Mouse (Mus musculus): ENCODE data around the gene Bpifa3. TPM values are rescaled to one million over a fixed set of nuclear protein-coding genes. Genes with fewer than 3 reads are reported as not detected.

Bpifa3 gene
- total RNA-seq (2012; rRNA removed): not detected in 2 replicates
- not detected for polyA plus RNA-seq (2012; ENCODE audit: insufficient read depth in 1 of 2, insufficient read length in 2 of 2, low read depth in 1 of 2, low replicate concordance in 2 of 2, missing spikeins in 1 of 2)

DNA sequence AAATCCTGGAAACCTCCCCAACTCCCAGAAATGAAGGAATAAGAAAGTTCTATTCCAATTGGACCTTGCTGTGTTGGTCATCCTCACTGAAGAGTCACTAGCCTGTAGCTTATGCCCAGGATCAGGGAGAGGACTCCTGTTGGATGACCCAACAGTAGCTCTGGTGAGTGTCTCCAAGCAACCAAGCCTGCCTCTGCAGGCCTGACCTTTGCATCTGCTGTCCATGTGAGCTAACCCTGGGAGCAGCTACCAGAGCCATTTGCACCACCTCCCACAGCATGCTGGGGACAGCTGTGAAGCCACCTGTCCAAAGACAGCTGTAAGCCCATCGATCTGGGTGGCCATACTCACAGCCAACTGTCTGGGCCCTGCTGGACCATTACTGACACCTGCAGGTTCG, at the start of gene Bpifa3:
Bpifa3 (plus strand) TSS at position 217 of the 400 bp plus-strand sequence.
- no peaks in the 10 kb centered on the region for H3K36me3 ChIP-seq (ENCODE audit: control insufficient read depth in 1 of 2, insufficient read depth in 2 of 2, low read length in 2 of 2)
- H3K4me3 ChIP-seq (ENCODE audit: control insufficient read depth in 1 of 2, insufficient read depth in 1 of 2, low read depth in 2 of 2, low read length in 2 of 2): no peak within 1 kb of the TSS
- no peak within 1 kb of the TSS for H3K9ac ChIP-seq (ENCODE audit: control insufficient read depth, low read depth, low read length, poor library complexity, severe bottlenecking)
- DNase-seq (ENCODE audit: low read depth, low spot score): no peak
- no peaks in the 10 kb centered on the region for H3K4me1 ChIP-seq (ENCODE audit: control insufficient read depth in 1 of 2, insufficient read depth in 2 of 2, low read length in 2 of 2)
- no peak within 1 kb of the TSS for H3K27ac ChIP-seq (ENCODE audit: control insufficient read depth, low read depth, low read length)
- H3K27me3 ChIP-seq (ENCODE audit: control insufficient read depth in 1 of 2, insufficient read depth in 2 of 2, low read length in 2 of 2): no peaks in the 10 kb centered on the region
- H3K79me2 ChIP-seq (ENCODE audit: control insufficient read depth, insufficient read depth, low read length, poor library complexity): no peaks in the 10 kb centered on the region
- no peak for TF ChIP-seq POLR2AphosphoS5 (IDR thresholded peaks at IDR 0.05; ENCODE audit: borderline replicate concordance, low read depth, low read length)
- TF ChIP-seq ZMIZ1 (IDR thresholded peaks at IDR 0.05; ENCODE audit: low read depth, low read length): no peak
- no peak for TF ChIP-seq MAFK (IDR thresholded peaks at IDR 0.05; ENCODE audit: borderline replicate concordance, low read depth, low read length)
- no peak for TF ChIP-seq MXI1 (IDR thresholded peaks at IDR 0.05; ENCODE audit: low read depth, low read length)
- no peak for TF ChIP-seq JUND (IDR thresholded peaks at IDR 0.05; ENCODE audit: low read depth, low read length)
- no peak for TF ChIP-seq USF1 (IDR thresholded peaks at IDR 0.05; ENCODE audit: low read depth, low read length)
- TF ChIP-seq SIN3A (IDR thresholded peaks at IDR 0.05; ENCODE audit: low read length): no peak
- no peak for TF ChIP-seq POLR2A (IDR thresholded peaks at IDR 0.05; ENCODE audit: control insufficient read depth in 1 of 2, insufficient read depth in 1 of 2, low read depth in 1 of 2, low read length in 2 of 2, poor library complexity in 1 of 2)
- TF ChIP-seq MAZ (IDR thresholded peaks at IDR 0.05; ENCODE audit: low read depth, low read length): no peak
- TF ChIP-seq MAX (IDR thresholded peaks at IDR 0.05; ENCODE audit: low read length): no peak
- no peak for TF ChIP-seq ZKSCAN1 (IDR thresholded peaks at IDR 0.05; ENCODE audit: low read depth, low read length)
- TF ChIP-seq TCF12 (IDR thresholded peaks at IDR 0.05; ENCODE audit: low read depth, low read length): no peak
- no peak for TF ChIP-seq HCFC1 (IDR thresholded peaks at IDR 0.05; ENCODE audit: low read depth, low read length)
- TF ChIP-seq E2F4 (IDR thresholded peaks at IDR 0.05; ENCODE audit: borderline replicate concordance, low read depth, low read length): no peak
- no peak for TF ChIP-seq NRF1 (IDR thresholded peaks at IDR 0.05; ENCODE audit: insufficient read depth, low read depth, low read length, poor library complexity, severe bottlenecking)
- TF ChIP-seq NELFE (IDR thresholded peaks at IDR 0.05; ENCODE audit: low read depth, low read length): no peak
- TF ChIP-seq TBP (IDR thresholded peaks at IDR 0.05; ENCODE audit: low read depth, low read length): no peak
- TF ChIP-seq ELF1 (IDR thresholded peaks at IDR 0.05; ENCODE audit: low read depth, low read length): no peak
- no peak for TF ChIP-seq TAL1 (IDR thresholded peaks at IDR 0.05; ENCODE audit: low read length)
- no peak for TF ChIP-seq ETS1 (IDR thresholded peaks at IDR 0.05; ENCODE audit: low read depth, low read length)
- H3K9me3 ChIP-seq (replicated peaks; ENCODE audit: insufficient read depth, low read length): no peaks in the 10 kb centered on the region

DNA sequence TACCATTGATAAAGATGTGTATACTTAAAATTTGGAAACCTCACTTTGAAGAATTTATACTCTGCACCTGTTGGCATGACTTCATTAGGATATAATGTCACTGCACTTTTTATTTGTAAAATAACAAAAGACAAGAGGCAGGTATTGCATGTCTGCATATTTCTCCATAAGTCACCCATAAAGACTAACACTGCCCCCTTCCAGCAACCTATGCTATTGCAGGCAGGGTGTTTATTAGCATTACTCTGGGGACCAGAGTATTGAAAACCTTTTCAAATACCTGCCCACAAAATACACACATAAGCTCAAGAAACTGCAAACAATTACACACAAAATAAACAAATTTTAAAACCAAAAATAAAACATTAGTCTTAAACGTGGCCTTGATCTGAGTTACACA, 32.4 kb upstream of the Bpifa3 start:
- no peak for TF ChIP-seq NELFE (IDR thresholded peaks at IDR 0.05; ENCODE audit: low read depth, low read length)
- TF ChIP-seq POLR2AphosphoS5 (IDR thresholded peaks at IDR 0.05; ENCODE audit: borderline replicate concordance, low read depth, low read length): no peak
- TF ChIP-seq ETS1 (IDR thresholded peaks at IDR 0.05; ENCODE audit: low read depth, low read length): no peak
- no peak for TF ChIP-seq CHD1 (IDR thresholded peaks at IDR 0.05; ENCODE audit: low read depth, low read length)
- no peak for TF ChIP-seq USF2 (IDR thresholded peaks at IDR 0.05; ENCODE audit: borderline replicate concordance in 1 of 2, insufficient read depth in 1 of 2, low read depth in 1 of 2, low read length in 2 of 2)
- no peak for TF ChIP-seq MAZ (IDR thresholded peaks at IDR 0.05; ENCODE audit: low read depth, low read length)
- TF ChIP-seq JUND (IDR thresholded peaks at IDR 0.05; ENCODE audit: low read depth, low read length): no peak
- no peak for TF ChIP-seq NRF1 (IDR thresholded peaks at IDR 0.05; ENCODE audit: insufficient read depth, low read depth, low read length, poor library complexity, severe bottlenecking)
- TF ChIP-seq USF1 (IDR thresholded peaks at IDR 0.05; ENCODE audit: low read depth, low read length): no peak
- TF ChIP-seq KAT2A (conservative IDR thresholded peaks at IDR 0.05; ENCODE audit: low read depth, low read length): no peak
- no peak for TF ChIP-seq RAD21 (IDR thresholded peaks at IDR 0.05; ENCODE audit: low read depth, low read length)
- TF ChIP-seq ZMIZ1 (IDR thresholded peaks at IDR 0.05; ENCODE audit: low read depth, low read length): no peak
- no peak for TF ChIP-seq RCOR1 (IDR thresholded peaks at IDR 0.05; ENCODE audit: low read depth, low read length)
- TF ChIP-seq MYC (IDR thresholded peaks at IDR 0.05; ENCODE audit: low read depth, low read length): no peak
- peak; percentile 3 for DNase-seq (ENCODE audit: low read depth, low spot score)
- no peaks in the 10 kb centered on the region for H3K36me3 ChIP-seq (ENCODE audit: control insufficient read depth in 1 of 2, insufficient read depth in 2 of 2, low read length in 2 of 2)

More for the DNA sequence above, 32.4 kb upstream of the Bpifa3 start:
- Histone ChIP-seq H3K4me1 (ENCODE audit: control insufficient read depth in 1 of 2, insufficient read depth in 2 of 2, low read length in 2 of 2) (no peaks in the 10 kb centered on the region), H3K79me2 (ENCODE audit: control insufficient read depth, insufficient read depth, low read length, poor library complexity) (no peaks in the 10 kb centered on the region), H3K9me3 (replicated peaks; ENCODE audit: insufficient read depth, low read length) (no peaks in the 10 kb centered on the region), H3K27ac (ENCODE audit: control insufficient read depth, low read depth, low read length) (no peak overlapping the region), H3K9ac (ENCODE audit: control insufficient read depth, low read depth, low read length, poor library complexity, severe bottlenecking) (no peak overlapping the region), H3K4me3 (ENCODE audit: control insufficient read depth in 1 of 2, insufficient read depth in 1 of 2, low read depth in 2 of 2, low read length in 2 of 2) (no peak overlapping the region), H3K27me3 (ENCODE audit: control insufficient read depth in 1 of 2, insufficient read depth in 2 of 2, low read length in 2 of 2) (no peaks in the 10 kb centered on the region)
